ENCODE assay signal across 8 mouse cellular contexts in the genomic region with DNA sequence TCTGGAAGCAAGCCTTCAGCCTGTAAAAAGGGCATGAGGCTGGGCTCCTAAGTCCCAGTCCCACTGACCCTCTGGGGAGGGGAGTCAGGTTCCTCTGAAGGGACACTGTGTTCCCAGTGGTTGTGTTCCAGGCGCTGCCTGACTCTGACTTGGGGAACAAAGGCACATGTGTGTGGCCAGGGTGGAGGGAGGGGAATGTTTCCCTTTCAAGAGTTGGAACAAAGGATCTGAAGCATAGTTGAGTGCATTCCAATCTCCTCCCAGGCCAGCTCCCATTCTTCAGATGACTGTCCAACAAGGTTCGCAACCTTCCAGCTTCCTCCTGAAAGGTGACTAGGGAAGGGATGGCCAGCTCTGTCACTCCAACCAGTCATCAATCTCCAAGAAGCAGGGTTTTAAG. TPM values are rescaled to one million over a fixed set of nuclear protein-coding genes. Genes with fewer than 3 reads are reported as not detected.
DNase-seq lines count a peak whose midpoint lies in the region; ATAC-seq and TF ChIP-seq lines count a peak whose summit lies in the region.

No protein-coding gene starts in this region.

- ATAC-seq in forebrain, embryonic 12.5 days (ENCODE audit: low FRiP score): no peak
- peak; percentile 64 for ATAC-seq in hindbrain, embryonic 11.5 days (ENCODE audit: low FRiP score)
- ATAC-seq in midbrain, embryonic 13.5 days: peak; percentile 48; the same call in 1 of the 2 replicates
- no peak for ATAC-seq in activated CD4-positive, CD25-positive, alpha-beta regulatory T cell, adult 4 months

- no peaks in the 10 kb centered on the region for H3K27me3 ChIP-seq in cerebellum, adult 2 months (ENCODE audit: control insufficient read depth, insufficient read depth, low read length)
- no peaks in the 10 kb centered on the region for H3K27me3 ChIP-seq in forebrain, embryonic 12.5 days
- H3K27me3 ChIP-seq in hindbrain, embryonic 11.5 days (ENCODE audit: control insufficient read depth, insufficient read depth, low read length): no peaks in the 10 kb centered on the region
- H3K27me3 ChIP-seq in midbrain, embryonic 13.5 days: no peaks in the 10 kb centered on the region

- no peak for TF ChIP-seq CTCF in cerebellum, adult 2 months (IDR thresholded peaks at IDR 0.05; ENCODE audit: borderline replicate concordance, insufficient read depth, low read depth, low read length)
- no peak for TF ChIP-seq CTCF in left cerebral cortex, adult 2 months (IDR thresholded peaks at IDR 0.05)

- H3K4me2 ChIP-seq in forebrain, embryonic 12.5 days: no peak overlapping the region
- H3K4me2 ChIP-seq in hindbrain, embryonic 11.5 days (replicated peaks; ENCODE audit: low read depth, low read length): no peak overlapping the region
- H3K4me2 ChIP-seq in midbrain, embryonic 13.5 days (replicated peaks): 0 out of 2 replicates have a peak overlapping the region, but pooled peaks have one; percentile 5

- peak overlapping the region; percentile 71 for H3K27ac ChIP-seq in cerebellum, adult 2 months (ENCODE audit: insufficient read depth, low read length)
- peak overlapping the region; percentile 54; the same call in 1 of the 2 replicates for H3K27ac ChIP-seq in forebrain, embryonic 12.5 days
- no peak overlapping the region for H3K27ac ChIP-seq in hindbrain, embryonic 11.5 days (ENCODE audit: low read depth, low read length)
- peak overlapping the region; percentile 87 for H3K27ac ChIP-seq in left cerebral cortex, adult 2 months
- peak overlapping the region; percentile 53; the same call in 1 of the 2 replicates for H3K27ac ChIP-seq in midbrain, embryonic 13.5 days

- 37% methylated on average over 2 of the region's 2 CpGs for WGBS in cerebellum, adult 2 months
- WGBS in forebrain, embryonic 12.5 days: 13% methylated on average over 2 of the region's 2 CpGs
- 15% methylated on average over 2 of the region's 2 CpGs for WGBS in hindbrain, embryonic 11.5 days
- WGBS in midbrain, embryonic 13.5 days: 15% methylated on average over 2 of the region's 2 CpGs

- no peak for TF ChIP-seq POLR2A in cerebellum, adult 2 months (IDR thresholded peaks at IDR 0.05; ENCODE audit: borderline replicate concordance, insufficient read depth, low read length)

- DNase-seq in cerebellum, adult 2 months: peak; percentile 45 to 50
- no peak for DNase-seq in cerebellum, postnatal 4 days (ENCODE audit: low spot score in 2 of 2)
- DNase-seq in NIH3T3 (ENCODE audit: low read depth): peak; percentile 32
- peak; percentile 46 for DNase-seq in hindbrain, embryonic 11.5 days (ENCODE audit: low spot score)
- peak in 1 of 2 experiments; percentile 44 for DNase-seq in left cerebral cortex, adult 2 months (ENCODE audit: extremely low spot score in 1 of 2, low spot score in 2 of 2)

- H3K4me1 ChIP-seq in cerebellum, adult 2 months (ENCODE audit: control insufficient read depth, insufficient read depth, low read length): peaks cover 64% of the 10 kb centered on the region
- peaks cover 65% of the 10 kb centered on the region for H3K4me1 ChIP-seq in forebrain, embryonic 12.5 days
- H3K4me1 ChIP-seq in hindbrain, embryonic 11.5 days (replicated peaks; ENCODE audit: control insufficient read depth, insufficient read depth, low read length): peaks cover 8% of the 10 kb centered on the region
- H3K4me1 ChIP-seq in midbrain, embryonic 13.5 days (replicated peaks): peaks cover 82% of the 10 kb centered on the region

- intact Hi-C loops in left cerebral cortex, adult 2 months (cut with DNase I): loop anchor here (1.0 kb wide), 1 partner anchor 35 kb away; no protein-coding TSS in a partner anchor

- H3K9ac ChIP-seq in forebrain, embryonic 12.5 days: no peak overlapping the region
- H3K9ac ChIP-seq in hindbrain, embryonic 11.5 days (ENCODE audit: low read depth, low read length): no peak overlapping the region
- H3K9ac ChIP-seq in midbrain, embryonic 13.5 days (replicated peaks): no peak overlapping the region

- H3K4me3 ChIP-seq in cerebellum, adult 2 months (replicated peaks; ENCODE audit: insufficient read depth, low read depth, low read length): no peak overlapping the region
- no peak overlapping the region for H3K4me3 ChIP-seq in forebrain, embryonic 12.5 days (replicated peaks)
- H3K4me3 ChIP-seq in hindbrain, embryonic 11.5 days (ENCODE audit: low read depth, low read length): no peak overlapping the region
- H3K4me3 ChIP-seq in left cerebral cortex, adult 2 months: no peak overlapping the region
- no peak overlapping the region for H3K4me3 ChIP-seq in midbrain, embryonic 13.5 days (replicated peaks)

- peaks cover 28% of the 10 kb centered on the region for H3K36me3 ChIP-seq in forebrain, embryonic 12.5 days (replicated peaks)
- peaks cover 5% of the 10 kb centered on the region; the same call in 1 of the 2 replicates for H3K36me3 ChIP-seq in hindbrain, embryonic 11.5 days (ENCODE audit: control insufficient read depth, insufficient read depth, low read length)
- H3K36me3 ChIP-seq in midbrain, embryonic 13.5 days: peaks cover 31% of the 10 kb centered on the region

- no peaks in the 10 kb centered on the region for H3K9me3 ChIP-seq in forebrain, embryonic 12.5 days
- no peaks in the 10 kb centered on the region for H3K9me3 ChIP-seq in hindbrain, embryonic 11.5 days (ENCODE audit: control insufficient read depth, low read length)
- H3K9me3 ChIP-seq in midbrain, embryonic 13.5 days: no peaks in the 10 kb centered on the region

RNA-seq across cellular contexts. Expression of gene Bcl2l1, which starts 11.2 kb away (rescaled TPM):
- 141 and 142 TPM in 2 replicates for polyA plus RNA-seq in cerebellum, adult 2 months (2012; rRNA removed)
- 159 and 164 TPM in 2 replicates for polyA plus RNA-seq in forebrain, embryonic 12.5 days (2016; fragmentation: Nextera tagmentation; extraction: Ambion mirVana)
- polyA plus RNA-seq in hindbrain, embryonic 11.5 days (2014; fragmentation: Nextera tagmentation; extraction: Ambion mirVana): 129 and 134 TPM in 2 replicates
- total RNA-seq in left cerebral cortex, adult 2 months (2021): 100 to 1,000 TPM; 133 to 135 TPM
- polyA plus RNA-seq in midbrain, embryonic 13.5 days (2015; fragmentation: Nextera tagmentation; extraction: Ambion mirVana): 190 and 195 TPM in 2 replicates
- 10 to 100 TPM; 52.4 to 59.9 TPM for polyA plus RNA-seq in activated CD4-positive, CD25-positive, alpha-beta regulatory T cell, adult 4 months (2017; shearing (Covaris generic))

RNA-seq across cellular contexts. Expression of gene Tpx2, which starts 27.4 kb away (rescaled TPM):
- polyA plus RNA-seq in cerebellum, adult 2 months (2012; rRNA removed): 1.2 TPM in 2 replicates
- 133 and 156 TPM in 2 replicates for polyA plus RNA-seq in forebrain, embryonic 12.5 days (2016; fragmentation: Nextera tagmentation; extraction: Ambion mirVana)
- polyA plus RNA-seq in hindbrain, embryonic 11.5 days (2014; fragmentation: Nextera tagmentation; extraction: Ambion mirVana): 139 and 140 TPM in 2 replicates
- 1 to 10 TPM; 2.5 to 3.0 TPM for total RNA-seq in left cerebral cortex, adult 2 months (2021)
- polyA plus RNA-seq in midbrain, embryonic 13.5 days (2015; fragmentation: Nextera tagmentation; extraction: Ambion mirVana): 38.7 and 46.4 TPM in 2 replicates
- polyA plus RNA-seq in activated CD4-positive, CD25-positive, alpha-beta regulatory T cell, adult 4 months (2017; shearing (Covaris generic)): 10 to 100 TPM; 21.3 to 23.3 TPM

Comparison
In these comparisons a context has a peak if more than half of its experiments do, and no peak if none do; other contexts are left out.
1. DNase-seq: peak in cerebellum, adult 2 months (2 of 2), NIH3T3 (single experiment) and hindbrain, embryonic 11.5 days (single experiment); none in cerebellum, postnatal 4 days (0 of 2).
2. ATAC-seq: peak in hindbrain, embryonic 11.5 days (single experiment) and midbrain, embryonic 13.5 days (single experiment); none in forebrain, embryonic 12.5 days (single experiment) and activated CD4-positive, CD25-positive, alpha-beta regulatory T cell, adult 4 months (single experiment).
3. RNA of gene Tpx2, which starts 27.4 kb away (polyA plus RNA-seq): 139 to 140 TPM in hindbrain, embryonic 11.5 days, 133 to 156 TPM in forebrain, embryonic 12.5 days, 38.7 to 46.4 TPM in midbrain, embryonic 13.5 days and 21.3 to 23.3 TPM in activated CD4-positive, CD25-positive, alpha-beta regulatory T cell, adult 4 months; 1.2 TPM in cerebellum, adult 2 months; every median in the first group is over 10 times any median in the second.